Mouse (Mus musculus) hindbrain, embryonic 11.5 days (tissue): ENCODE results near the gene Shisa5. TPM values are rescaled to one million over a fixed set of nuclear protein-coding genes. Genes with fewer than 3 reads are reported as not detected.

Experiments
- ATAC-seq: fragments of 200-750 bp; cut with Nextera tagmentation; 2 replicates; pipeline ENCODE4 v1.8.0; 2017; ENCODE audit warnings: mild to moderate bottlenecking, moderate TSS enrichment, moderate library complexity; ENCODE audit not compliant: low FRiP score
- DNase-seq: peaks from one replicate; pipeline ENCODE4 v3.0.0-alpha.2; 2015; ENCODE audit warnings: low spot score
- H3K27ac ChIP-seq: fragments of 300-500 bp; sonication (generic); 2 replicates; pipeline ENCODE4 v1.5.1; 2014; ENCODE audit warnings: mild to moderate bottlenecking, low read depth, low read length
- H3K27me3 ChIP-seq: fragments of 300-500 bp; sonication (generic); 2 replicates; pipeline ENCODE4 v1.6.1; 2014; ENCODE audit warnings: mild to moderate bottlenecking, low read length, moderate library complexity, mixed read lengths; ENCODE audit not compliant: control insufficient read depth, insufficient read depth
- H3K36me3 ChIP-seq: fragments of 300-500 bp; sonication (generic); 2 replicates; pipeline ENCODE4 v1.6.1; 2014; ENCODE audit warnings: mild to moderate bottlenecking, low read length, moderate library complexity, mixed read lengths; ENCODE audit not compliant: control insufficient read depth, insufficient read depth
- H3K4me1 ChIP-seq: fragments of 300-500 bp; sonication (generic); replicated peaks from 2 replicates; pipeline ENCODE4 v1.6.1; 2014; ENCODE audit warnings: low read length, mixed read lengths; ENCODE audit not compliant: control insufficient read depth, insufficient read depth
- H3K4me2 ChIP-seq: fragments of 300-500 bp; sonication (generic); replicated peaks from 2 replicates; pipeline ENCODE4 v1.6.1; 2014; ENCODE audit warnings: mild to moderate bottlenecking, low read depth, low read length
- H3K4me3 ChIP-seq: fragments of 300-500 bp; sonication (generic); 2 replicates; pipeline ENCODE4 v1.5.1; 2014; ENCODE audit warnings: low read depth, low read length
- H3K9ac ChIP-seq: fragments of 300-500 bp; sonication (generic); 2 replicates; pipeline ENCODE4 v1.6.1; 2014; ENCODE audit warnings: low read depth, low read length
- H3K9me3 ChIP-seq: fragments of 300-500 bp; sonication (generic); 2 replicates; pipeline ENCODE4 v1.6.1; 2016; ENCODE audit warnings: low read length; ENCODE audit not compliant: control insufficient read depth
- WGBS: fragments of 180-500 bp; shearing (Covaris S2); extraction: QIAGEN DNeasy Blood & Tissue Kit; methylation state at CpG from one replicate; pipeline ENCODE4 v1.1.7; 2014; 5-methylcytosine and 5-hydroxymethylcytosine counted together
- polyA plus RNA-seq: library from polyadenylated mRNA; unstranded; fragments of >200 nt; fragmentation: Nextera tagmentation; extraction: Ambion mirVana; gene quantifications from 2 replicates; pipeline ENCODE4 v1.2.1, GENCODE M21; 2014

Gene Shisa5
- polyA plus RNA-seq, 1 experiment from 2014 or later = 33.4 TPM

GRCm38 (mm10) chr9:109049316-109049715 is 11.0 kb downstream of the Shisa5 start:
- no peaks in the 10 kb centered on the region for H3K9me3 ChIP-seq
- H3K4me2 ChIP-seq = no peak overlapping the region
- ATAC-seq (no peak), DNase-seq (no peak)
- H3K36me3 ChIP-seq = no peaks in the 10 kb centered on the region
- 84% methylated on average over 7 of the region's 7 CpGs for WGBS
- no peak overlapping the region for H3K9ac ChIP-seq
- no peak overlapping the region for H3K27ac ChIP-seq
- H3K4me3 ChIP-seq = no peak overlapping the region
- no peaks in the 10 kb centered on the region for H3K4me1 ChIP-seq
- H3K27me3 ChIP-seq = no peaks in the 10 kb centered on the region

GRCm38 (mm10) chr9:109049996-109050673 is 11.8 kb downstream of the Shisa5 start:
- no peaks in the 10 kb centered on the region for H3K36me3 ChIP-seq
- H3K9me3 ChIP-seq = no peaks in the 10 kb centered on the region
- DNase-seq (no peak), ATAC-seq (no peak)
- WGBS = 85% methylated on average over 9 of the region's 9 CpGs
- H3K27ac ChIP-seq = no peak overlapping the region
- no peak overlapping the region for H3K9ac ChIP-seq
- no peak overlapping the region for H3K4me2 ChIP-seq
- H3K4me1 ChIP-seq = no peaks in the 10 kb centered on the region; the same call in 1 of the 2 replicates
- H3K4me3 ChIP-seq = no peak overlapping the region
- H3K27me3 ChIP-seq = no peaks in the 10 kb centered on the region

- no peak overlapping the region for H3K27ac ChIP-seq
- H3K9me3 ChIP-seq = no peaks in the 10 kb centered on the region
- WGBS = 70% methylated on average over 3 of the region's 3 CpGs
- H3K4me2 ChIP-seq = no peak overlapping the region
- H3K36me3 ChIP-seq = no peaks in the 10 kb centered on the region
- H3K27me3 ChIP-seq = no peaks in the 10 kb centered on the region
- no peaks in the 10 kb centered on the region; the same call in 1 of the 2 replicates for H3K4me1 ChIP-seq
- no peak overlapping the region for H3K9ac ChIP-seq
- no peak for DNase-seq
- no peak for ATAC-seq
- no peak overlapping the region for H3K4me3 ChIP-seq
Measured at GRCm38 (mm10) chr9:109050674-109050997, 12.3 kb downstream of the Shisa5 start.

- 90% methylated on average over 13 of the region's 13 CpGs for WGBS
- Histone ChIP-seq H3K27ac (no peak overlapping the region), H3K4me2 (no peak overlapping the region), H3K36me3 (no peaks in the 10 kb centered on the region), H3K9me3 (no peaks in the 10 kb centered on the region), H3K9ac (no peak overlapping the region), H3K27me3 (no peaks in the 10 kb centered on the region), H3K4me1 (no peaks in the 10 kb centered on the region; the same call in 1 of the 2 replicates), H3K4me3 (no peak overlapping the region)
- DNase-seq (no peak), ATAC-seq (no peak)
Measured at GRCm38 (mm10) chr9:109051011-109051501, 12.7 kb downstream of the Shisa5 start.

- H3K27me3 ChIP-seq = no peaks in the 10 kb centered on the region
- no peaks in the 10 kb centered on the region; the same call in 1 of the 2 replicates for H3K4me1 ChIP-seq
- H3K36me3 ChIP-seq = no peaks in the 10 kb centered on the region
- ATAC-seq = no peak
- no peak overlapping the region for H3K9ac ChIP-seq
- DNase-seq = no peak
- H3K4me3 ChIP-seq = no peak overlapping the region
- no peak overlapping the region for H3K4me2 ChIP-seq
- no peak overlapping the region for H3K27ac ChIP-seq
- WGBS = 90% methylated on average over 10 of the region's 10 CpGs
- H3K9me3 ChIP-seq = no peaks in the 10 kb centered on the region
Measured at GRCm38 (mm10) chr9:109051651-109052489, 13.5 kb downstream of the Shisa5 start.

- Histone ChIP-seq H3K27ac (no peak overlapping the region), H3K36me3 (0 out of 2 replicates have a peak, but pooled peaks cover 2% of the 10 kb centered on the region), H3K9me3 (no peaks in the 10 kb centered on the region), H3K9ac (no peak overlapping the region), H3K4me2 (no peak overlapping the region), H3K4me3 (no peak overlapping the region), H3K4me1 (no peaks in the 10 kb centered on the region; the same call in 1 of the 2 replicates), H3K27me3 (no peaks in the 10 kb centered on the region)
- ATAC-seq = no peak
- DNase-seq = no peak
- WGBS = 84% methylated on average over 9 of the region's 9 CpGs
Measured at GRCm38 (mm10) chr9:109052490-109053260, 14.3 kb downstream of the Shisa5 start.

- no peak overlapping the region for H3K9ac ChIP-seq
- H3K27ac ChIP-seq = no peak overlapping the region
- ATAC-seq (no peak), DNase-seq (no peak)
- H3K27me3 ChIP-seq = no peaks in the 10 kb centered on the region
- WGBS = 82% methylated on average over 3 of the region's 3 CpGs
- H3K4me3 ChIP-seq = no peak overlapping the region
- H3K36me3 ChIP-seq = peaks cover 8% of the 10 kb centered on the region; the same call in 1 of the 2 replicates
- H3K4me2 ChIP-seq = no peak overlapping the region
- H3K9me3 ChIP-seq = no peaks in the 10 kb centered on the region
- no peaks in the 10 kb centered on the region; the same call in 1 of the 2 replicates for H3K4me1 ChIP-seq
Measured at GRCm38 (mm10) chr9:109053366-109053765, 15.0 kb downstream of the Shisa5 start.

GRCm38 (mm10) chr9:109053851-109054250 is 15.5 kb downstream of the Shisa5 start:
- DNase-seq (no peak), ATAC-seq (no peak)
- H3K9ac ChIP-seq = no peak overlapping the region
- H3K36me3 ChIP-seq = peaks cover 8% of the 10 kb centered on the region; the same call in 1 of the 2 replicates
- H3K4me2 ChIP-seq = no peak overlapping the region
- H3K9me3 ChIP-seq = no peaks in the 10 kb centered on the region
- no peaks in the 10 kb centered on the region for H3K27me3 ChIP-seq
- no peak overlapping the region for H3K27ac ChIP-seq
- H3K4me3 ChIP-seq = no peak overlapping the region
- H3K4me1 ChIP-seq = no peaks in the 10 kb centered on the region; the same call in 1 of the 2 replicates
- WGBS = 78% methylated on average over 6 of the region's 6 CpGs
